Mouse (Mus musculus) liver, embryonic 15.5 days (tissue): ENCODE results near the gene Lgals8. TPM values are rescaled to one million over a fixed set of nuclear protein-coding genes. Genes with fewer than 3 reads are reported as not detected.

Experiments used
- ATAC-seq: fragments of 200-750 bp; cut with Nextera tagmentation; 2 replicates; pipeline ENCODE4 v1.8.0; 2017; ENCODE audit warnings: moderate number of reproducible peaks, mild to moderate bottlenecking, moderate library complexity; ENCODE audit not compliant: insufficient read depth
- H3K27ac ChIP-seq: fragments of 300-500 bp; sonication (generic); replicated peaks from 2 replicates; pipeline ENCODE4 v1.5.1; 2015; ENCODE audit warnings: mild to moderate bottlenecking, inconsistent platforms
- H3K27me3 ChIP-seq: fragments of 300-500 bp; sonication (generic); 2 replicates; pipeline ENCODE4 v1.6.1; 2015; ENCODE audit warnings: mild to moderate bottlenecking, inconsistent platforms
- H3K36me3 ChIP-seq: fragments of 300-500 bp; sonication (generic); replicated peaks from 2 replicates; pipeline ENCODE4 v1.6.1; 2015; ENCODE audit warnings: moderate library complexity, mild to moderate bottlenecking, inconsistent platforms
- H3K4me1 ChIP-seq: fragments of 300-500 bp; sonication (generic); replicated peaks from 2 replicates; pipeline ENCODE4 v1.6.1; 2015; ENCODE audit warnings: inconsistent platforms
- H3K4me2 ChIP-seq: fragments of 300-500 bp; sonication (generic); 2 replicates; pipeline ENCODE4 v1.6.1; 2015; ENCODE audit warnings: moderate library complexity, mild to moderate bottlenecking, inconsistent platforms
- H3K4me3 ChIP-seq: fragments of 300-500 bp; sonication (generic); replicated peaks from 2 replicates; pipeline ENCODE4 v1.5.1; 2015; ENCODE audit warnings: mild to moderate bottlenecking, inconsistent platforms
- H3K9ac ChIP-seq: fragments of 300-500 bp; sonication (generic); 2 replicates; pipeline ENCODE4 v1.6.1; 2015; ENCODE audit warnings: moderate library complexity, mild to moderate bottlenecking, inconsistent platforms
- H3K9me3 ChIP-seq: fragments of 300-500 bp; sonication (generic); replicated peaks from 2 replicates; pipeline ENCODE4 v1.6.1; 2016; ENCODE audit warnings: inconsistent platforms
- WGBS: fragments of 180-500 bp; shearing (Covaris S2); methylation state at CpG from one replicate; pipeline ENCODE4 v1.1.7; 2015; ENCODE audit warnings: mixed read lengths; ENCODE audit not compliant: insufficient replicate concordance; 5-methylcytosine and 5-hydroxymethylcytosine counted together
- polyA plus RNA-seq: library from polyadenylated mRNA; unstranded; fragments of >200 nt; fragmentation: Nextera tagmentation; extraction: Ambion mirVana; gene quantifications from 2 replicates; pipeline ENCODE4 v1.2.1, GENCODE M21; 2015

Lgals8 gene
- polyA plus RNA-seq, 1 experiment from 2014 or later: 12.7 TPM

DNA sequence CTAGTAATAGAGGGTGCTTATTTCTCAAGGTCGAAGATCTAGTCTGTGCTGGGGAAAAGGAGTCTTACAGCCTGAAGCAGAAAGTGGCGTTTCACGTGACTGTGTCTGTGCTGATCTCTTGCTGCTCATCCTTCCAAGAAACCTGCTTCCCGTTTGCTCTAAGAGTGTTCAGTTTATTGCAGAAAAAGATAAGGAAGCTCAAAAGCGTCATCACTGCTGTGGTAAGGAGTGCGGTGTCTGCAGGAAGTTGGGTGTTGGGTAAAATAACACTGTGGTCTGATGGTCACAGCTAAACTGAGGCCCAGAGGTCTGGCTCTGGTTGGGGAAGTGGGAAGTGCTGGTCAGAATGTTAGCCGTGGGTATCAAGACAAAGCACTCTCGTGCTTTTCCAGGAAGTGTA lies 52.7 kb downstream of the Lgals8 start:
- Histone ChIP-seq H3K4me1 (no peaks in the 10 kb centered on the region; the same call in 1 of the 2 replicates), H3K27ac (no peak overlapping the region), H3K4me3 (no peak overlapping the region), H3K27me3 (no peaks in the 10 kb centered on the region), H3K9ac (no peak overlapping the region), H3K4me2 (no peak overlapping the region), H3K9me3 (no peaks in the 10 kb centered on the region), H3K36me3 (peaks cover 66% of the 10 kb centered on the region)
- peak; percentile 77 for ATAC-seq
- 11% methylated on average over 8 of the region's 8 CpGs for WGBS

DNA sequence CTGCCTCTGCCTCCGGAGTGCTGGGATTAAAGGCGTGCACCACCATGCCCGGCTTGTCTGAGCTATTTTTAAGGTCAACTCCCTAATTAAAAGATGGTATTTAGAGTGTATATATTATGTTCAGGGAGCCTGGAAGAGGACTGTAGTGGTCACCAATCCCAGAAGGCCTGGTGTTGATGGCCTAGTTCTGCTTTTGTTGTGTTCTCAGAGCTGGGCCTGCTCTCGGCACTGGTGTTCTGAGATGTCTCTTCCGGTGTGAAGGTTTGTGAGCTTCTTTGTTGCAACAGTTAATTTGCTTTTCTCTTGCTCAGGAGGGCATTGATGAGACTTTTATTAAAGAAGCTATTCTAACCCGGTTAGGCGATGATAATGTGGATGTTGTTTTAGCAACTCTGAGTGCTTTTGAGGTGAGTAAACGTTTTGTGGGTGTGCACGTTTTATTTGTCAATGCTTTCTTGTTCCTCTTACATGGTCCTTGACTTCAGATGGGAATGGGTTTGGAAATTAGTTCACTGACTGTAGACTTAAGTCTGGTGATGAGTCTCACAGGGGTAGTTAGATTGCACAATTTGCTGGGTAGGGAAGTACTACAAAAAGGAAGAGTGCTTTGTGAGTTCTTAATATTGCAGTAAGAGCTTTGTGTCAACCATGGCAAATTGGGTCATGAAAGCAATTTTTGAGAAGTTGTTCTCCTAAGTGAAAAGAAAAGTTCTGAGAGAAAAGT lies 56.2 kb downstream of the Lgals8 start:
- peaks cover 57% of the 10 kb centered on the region for H3K36me3 ChIP-seq
- ATAC-seq: 0 out of 2 replicates have a peak, but pooled peaks have one; percentile 28
- 70% methylated on average over 9 of the region's 9 CpGs for WGBS

DNA sequence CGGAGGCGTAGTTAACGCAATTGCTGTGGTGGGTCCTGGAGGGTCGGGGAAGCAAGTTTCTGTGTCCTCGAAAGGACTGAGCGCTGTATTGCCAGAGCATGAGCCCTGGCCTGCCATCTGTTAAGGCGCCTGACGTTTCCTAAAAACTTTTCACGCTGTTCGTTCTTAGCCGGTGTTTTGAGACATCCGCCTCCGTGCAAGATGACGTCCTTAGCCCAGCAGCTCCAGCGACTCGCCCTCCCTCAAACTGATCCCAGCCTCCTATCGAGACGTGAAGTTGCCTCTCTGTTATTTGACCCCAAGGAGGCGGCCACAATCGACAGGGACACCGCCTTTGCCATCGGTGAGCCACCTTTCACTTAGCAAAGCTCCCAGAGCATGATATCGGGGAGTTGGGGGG lies 69.2 kb downstream of the Lgals8 start:
- no peaks in the 10 kb centered on the region for H3K9me3 ChIP-seq
- peak overlapping the region; percentile 89 for H3K4me2 ChIP-seq
- 0 out of 2 replicates have a peak overlapping the region, but pooled peaks have one; percentile 6 for H3K27ac ChIP-seq
- peak; percentile 3 for ATAC-seq
- H3K4me1 ChIP-seq: peaks cover 24% of the 10 kb centered on the region
- H3K27me3 ChIP-seq: no peaks in the 10 kb centered on the region
- peak overlapping the region; percentile 87 for H3K4me3 ChIP-seq
- under 1% methylated on average over 23 of the region's 23 CpGs for WGBS
- H3K36me3 ChIP-seq: peaks cover 25% of the 10 kb centered on the region
- peak overlapping the region; percentile 65 for H3K9ac ChIP-seq

More for the DNA sequence above, 56.2 kb downstream of the Lgals8 start:
- H3K9ac ChIP-seq: no peak overlapping the region
- H3K27ac ChIP-seq: no peak overlapping the region
- no peaks in the 10 kb centered on the region; the same call in 1 of the 2 replicates for H3K4me1 ChIP-seq
- no peak overlapping the region for H3K4me2 ChIP-seq
- no peak overlapping the region for H3K4me3 ChIP-seq
- no peaks in the 10 kb centered on the region for H3K9me3 ChIP-seq
- no peaks in the 10 kb centered on the region for H3K27me3 ChIP-seq

DNA sequence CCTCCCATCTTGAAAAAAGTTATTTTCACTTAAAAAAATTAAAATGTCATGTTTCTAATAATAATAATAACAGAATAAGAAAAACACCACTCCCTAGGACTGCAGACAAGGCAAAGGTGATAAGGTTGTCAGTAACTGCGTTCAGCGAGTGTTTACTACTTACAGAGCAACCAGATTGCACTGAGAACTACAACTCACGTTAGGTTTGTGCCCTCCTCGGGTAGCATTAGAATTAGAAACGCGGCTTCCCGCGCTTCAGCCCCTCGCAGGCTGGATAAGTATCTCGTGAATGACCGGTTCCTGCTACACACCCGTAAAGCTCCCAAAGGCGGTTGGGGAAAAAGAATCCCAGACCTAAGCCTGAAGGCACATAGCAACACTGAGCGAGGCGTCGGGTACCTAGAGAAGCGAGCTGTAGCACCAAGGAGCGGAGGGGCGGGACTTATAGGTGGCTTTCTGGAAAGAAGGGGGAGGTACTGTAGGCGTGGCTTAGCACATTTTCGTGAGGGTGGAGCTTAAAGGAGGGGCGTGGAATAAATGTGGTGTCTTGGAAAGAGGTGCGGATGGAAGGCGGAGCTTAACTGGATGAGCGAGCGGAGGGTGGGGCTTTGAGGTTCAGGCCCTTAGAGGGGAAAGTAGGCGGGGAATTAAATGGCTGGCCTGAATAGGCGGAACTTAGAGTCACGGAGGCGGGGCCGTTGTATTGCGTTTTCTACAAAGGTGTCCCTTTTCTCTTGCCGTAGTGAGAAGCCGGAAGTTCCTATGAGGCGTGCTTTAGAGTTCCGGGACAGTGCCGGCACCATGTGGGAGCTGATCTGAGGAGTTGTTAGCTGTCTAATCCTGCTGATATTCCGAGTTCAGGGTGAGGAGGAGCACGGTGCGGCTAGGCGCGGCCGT lies 69.9 kb downstream of the Lgals8 start, which contains the start of gene Heatr1:
Gene Heatr1 (plus strand): TSS at position 419 of the 897 bp plus-strand sequence.
- under 1% methylated on average over 43 of the region's 43 CpGs for WGBS
- Histone ChIP-seq H3K27me3 (no peaks in the 10 kb centered on the region), H3K9me3 (no peaks in the 10 kb centered on the region), H3K4me2 (peak within 1 kb of the TSS; percentile 89), H3K4me1 (peaks cover 24% of the 10 kb centered on the region), H3K4me3 (peak within 1 kb of the TSS; percentile 87), H3K36me3 (peaks cover 20% of the 10 kb centered on the region), H3K27ac (peak within 1 kb of the TSS; percentile 58), H3K9ac (peak within 1 kb of the TSS; percentile 65)
- ATAC-seq: peak; percentile 95

Other genes starting within 250 kb of the Lgals8 start
- gene Mtr, start 206.8 kb downstream of the Lgals8 start, polyA plus RNA-seq: 7.0 and 8.0 TPM in 2 replicates
- 17.0 and 22.5 TPM in 2 replicates for gene Actn2, start 124.2 kb downstream of the Lgals8 start, polyA plus RNA-seq
- 8.0 and 9.8 TPM in 2 replicates for gene Heatr1, start 69.9 kb downstream of the Lgals8 start, polyA plus RNA-seq
- 0.13 and 0.15 TPM in 2 replicates for gene Edaradd, start 55.5 kb upstream of the Lgals8 start, polyA plus RNA-seq
- gene Ero1lb, start 100.9 kb upstream of the Lgals8 start, polyA plus RNA-seq: 2.4 and 2.9 TPM in 2 replicates